Mouse (Mus musculus) E14TG2a.4 (cell line): ENCODE results near the gene Podxl2.

Experiments
- H3K27me3 ChIP-seq: 2 replicates; pipeline ENCODE4 v1.6.1; 2014; ENCODE audit warnings: low read length, control low read depth; ENCODE audit not compliant: insufficient read depth
- H3K36me3 ChIP-seq: 2 replicates; pipeline ENCODE4 v1.6.1; 2014; ENCODE audit warnings: low read length, control low read depth; ENCODE audit not compliant: insufficient read depth
- H3K4me1 ChIP-seq: replicated peaks from 2 replicates; pipeline ENCODE4 v1.6.1; 2014; ENCODE audit warnings: low read depth, low read length, control low read depth
- H3K4me3 ChIP-seq: replicated peaks from 2 replicates; pipeline ENCODE4 v1.5.1; 2014; ENCODE audit warnings: mild to moderate bottlenecking, low read length
- H3K9me3 ChIP-seq: 2 replicates; pipeline ENCODE4 v1.6.1; 2014; ENCODE audit warnings: low read length, control low read depth
- CTCF ChIP-seq: conservative IDR thresholded peaks from 2 replicates; pipeline ENCODE4 v1.5.1; 2014; ENCODE audit warnings: low read length
- NANOG ChIP-seq: IDR thresholded peaks from 2 replicates; pipeline ENCODE4 v1.6.1; 2014; ENCODE audit warnings: borderline replicate concordance, low read length, mixed read lengths
- POU5F1 ChIP-seq: IDR thresholded peaks from 2 replicates; pipeline ENCODE4 v1.6.1; 2014; ENCODE audit warnings: low read length, borderline replicate concordance

Podxl2 gene

GRCm38 (mm10) chr6:88800191-88800590, 74.7 kb downstream of the Podxl2 start:
- no peaks in the 10 kb centered on the region for H3K36me3 ChIP-seq
- no peak overlapping the region for H3K4me3 ChIP-seq
- no peaks in the 10 kb centered on the region for H3K9me3 ChIP-seq
- H3K27me3 ChIP-seq: peaks cover 12% of the 10 kb centered on the region
- TF ChIP-seq POU5F1: no peak
- no peak for TF ChIP-seq NANOG
- no peak for TF ChIP-seq CTCF
- H3K4me1 ChIP-seq: peaks cover 11% of the 10 kb centered on the region

- peaks cover 4% of the 10 kb centered on the region; the same call in 1 of the 2 replicates for H3K4me1 ChIP-seq
- peaks cover 9% of the 10 kb centered on the region for H3K27me3 ChIP-seq
- TF ChIP-seq NANOG (no peak), POU5F1 (no peak), CTCF (no peak)
- no peak overlapping the region for H3K4me3 ChIP-seq
- no peaks in the 10 kb centered on the region for H3K36me3 ChIP-seq
- no peaks in the 10 kb centered on the region for H3K9me3 ChIP-seq
Observed at GRCm38 (mm10) chr6:88794561-88794971, 80.3 kb downstream of the Podxl2 start.

- H3K9me3 ChIP-seq: no peaks in the 10 kb centered on the region
- H3K4me1 ChIP-seq: peaks cover 8% of the 10 kb centered on the region; the same call in 1 of the 2 replicates
- TF ChIP-seq CTCF: no peak
- no peak for TF ChIP-seq NANOG
- TF ChIP-seq POU5F1: no peak
- H3K27me3 ChIP-seq: peaks cover 9% of the 10 kb centered on the region
- no peak overlapping the region for H3K4me3 ChIP-seq
- no peaks in the 10 kb centered on the region for H3K36me3 ChIP-seq
Observed at GRCm38 (mm10) chr6:88793872-88794271, 81.0 kb downstream of the Podxl2 start.

GRCm38 (mm10) chr6:88793243-88793642, 81.6 kb downstream of the Podxl2 start:
- peaks cover 8% of the 10 kb centered on the region; the same call in 1 of the 2 replicates for H3K4me1 ChIP-seq
- no peaks in the 10 kb centered on the region for H3K36me3 ChIP-seq
- peaks cover 9% of the 10 kb centered on the region for H3K27me3 ChIP-seq
- no peak for TF ChIP-seq NANOG
- no peaks in the 10 kb centered on the region for H3K9me3 ChIP-seq
- no peak overlapping the region for H3K4me3 ChIP-seq
